Mouse (Mus musculus): Measurements from ENCODE around the gene Trim28.

DNA sequence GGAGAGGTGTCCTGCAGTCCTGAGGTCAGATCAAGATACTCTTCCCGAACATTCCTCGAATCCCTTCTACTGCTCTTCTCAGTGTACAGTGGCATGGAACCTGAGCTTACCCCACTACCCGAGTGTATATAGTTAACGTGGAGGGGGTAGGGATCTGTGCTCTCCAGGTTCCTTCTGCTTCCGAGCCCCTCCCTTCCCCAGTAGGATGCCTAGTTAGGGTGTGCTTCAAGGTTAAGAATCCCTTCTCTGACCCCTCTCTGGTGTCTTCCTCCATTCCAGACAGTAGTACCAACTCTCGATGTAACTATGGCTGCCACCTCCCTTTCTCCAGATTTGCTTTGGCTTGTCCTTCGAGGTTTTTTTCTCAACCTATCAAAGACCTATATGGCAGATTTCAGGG, 18.6 kb upstream of the Trim28 start:
- TF ChIP-seq CTCF (IDR thresholded peaks at IDR 0.05; ENCODE audit: extremely low read depth, insufficient read depth, insufficient read length, insufficient replicate concordance) = no peak
- TF ChIP-seq POLR2A (IDR thresholded peaks at IDR 0.05; ENCODE audit: low read depth, low read length) = no peak

Measured in spleen, adult 2 months (tissue).